Mouse (Mus musculus) embryonic facial prominence, embryonic 12.5 days (tissue): ENCODE data around the gene Ppp6c. TPM values are rescaled to one million over a fixed set of nuclear protein-coding genes. Genes with fewer than 3 reads are reported as not detected.
A peak's percentile ranks its signal among the peaks of the same experiment; 100 is the strongest.

ENCODE experiments used
- ATAC-seq: fragments of 200-750 bp; cut with Nextera tagmentation; 2 replicates; pipeline ENCODE4 v1.8.0; 2017; ENCODE audit not compliant: insufficient number of reproducible peaks, insufficient read depth, low FRiP score, low TSS enrichment
- H3K27ac ChIP-seq: fragments of 300-500 bp; sonication (generic); 2 replicates; pipeline ENCODE4 v1.5.1; 2016; ENCODE audit warnings: mild to moderate bottlenecking
- H3K27me3 ChIP-seq: fragments of 300-500 bp; sonication (generic); 2 replicates; pipeline ENCODE4 v1.6.1; 2016; ENCODE audit warnings: mild to moderate bottlenecking, moderate library complexity
- H3K36me3 ChIP-seq: fragments of 300-500 bp; sonication (generic); 2 replicates; pipeline ENCODE4 v1.6.1; 2016; ENCODE audit warnings: mild to moderate bottlenecking
- H3K4me1 ChIP-seq: fragments of 300-500 bp; sonication (generic); 2 replicates; pipeline ENCODE4 v1.6.1; 2016
- H3K4me2 ChIP-seq: fragments of 300-500 bp; sonication (generic); replicated peaks from 2 replicates; pipeline ENCODE4 v1.6.1; 2016; ENCODE audit warnings: mild to moderate bottlenecking, moderate library complexity
- H3K4me3 ChIP-seq: fragments of 300-500 bp; sonication (generic); 2 replicates; pipeline ENCODE4 v1.5.1; 2016; ENCODE audit warnings: mild to moderate bottlenecking
- H3K9ac ChIP-seq: fragments of 300-500 bp; sonication (generic); 2 replicates; pipeline ENCODE4 v1.6.1; 2016; ENCODE audit warnings: mild to moderate bottlenecking, moderate library complexity
- H3K9me3 ChIP-seq: fragments of 300-500 bp; sonication (generic); 2 replicates; pipeline ENCODE4 v1.6.1; 2016; ENCODE audit warnings: mild to moderate bottlenecking, moderate library complexity
- WGBS: fragments of 180-500 bp; shearing (Covaris S2); methylation state at CpG from one replicate; pipeline ENCODE4 v1.1.7; 2016; 5-methylcytosine and 5-hydroxymethylcytosine counted together
- polyA plus RNA-seq: library from polyadenylated mRNA; unstranded; fragments of >200 nt; fragmentation: Nextera tagmentation; extraction: Ambion mirVana; gene quantifications from 2 replicates; pipeline ENCODE4 v1.2.1, GENCODE M21; 2016

The Ppp6c gene
- polyA plus RNA-seq, 1 experiment from 2014 or later: 64.6 TPM

- ATAC-seq: no peak
- 96% methylated on average over 2 of the region's 2 CpGs for WGBS
- Histone ChIP-seq H3K36me3 (0 out of 2 replicates have a peak, but pooled peaks cover under 1% of the 10 kb centered on the region), H3K9ac (no peak overlapping the region), H3K9me3 (no peaks in the 10 kb centered on the region), H3K27ac (no peak overlapping the region), H3K4me2 (no peak overlapping the region), H3K4me3 (no peak overlapping the region), H3K4me1 (0 out of 2 replicates have a peak, but pooled peaks cover 3% of the 10 kb centered on the region), H3K27me3 (no peaks in the 10 kb centered on the region)
Measured at GRCm38 (mm10) chr2:39194809-39195208, 31.4 kb downstream of the Ppp6c start.

- Histone ChIP-seq H3K36me3 (0 out of 2 replicates have a peak, but pooled peaks cover 4% of the 10 kb centered on the region), H3K27ac (peak within 1 kb of the TSS; percentile 98), H3K27me3 (no peaks in the 10 kb centered on the region), H3K4me3 (peak within 1 kb of the TSS; percentile 95), H3K4me1 (peaks cover 8% of the 10 kb centered on the region; the same call in 1 of the 2 replicates), H3K9me3 (no peaks in the 10 kb centered on the region), H3K9ac (peak within 1 kb of the TSS; percentile 95), H3K4me2 (peak within 1 kb of the TSS; percentile 71)
- 1% methylated on average over 34 of the region's 41 CpGs for WGBS
- peak; percentile 100 for ATAC-seq
Measured at GRCm38 (mm10) chr2:39190561-39191056, 35.6 kb downstream of the Ppp6c start, which contains the start of gene Scai. Scai (minus strand) TSS chr2:39190734.

- ATAC-seq: peak; percentile 91
- peak overlapping the region; percentile 71 for H3K4me2 ChIP-seq
- H3K4me3 ChIP-seq: peak overlapping the region; percentile 95
- H3K9me3 ChIP-seq: no peaks in the 10 kb centered on the region
- peak overlapping the region; percentile 95 for H3K9ac ChIP-seq
- peak overlapping the region; percentile 98 for H3K27ac ChIP-seq
- peaks cover 8% of the 10 kb centered on the region; the same call in 1 of the 2 replicates for H3K4me1 ChIP-seq
- WGBS: under 1% methylated on average over 39 of the region's 39 CpGs
- 0 out of 2 replicates have a peak, but pooled peaks cover 4% of the 10 kb centered on the region for H3K36me3 ChIP-seq
- H3K27me3 ChIP-seq: no peaks in the 10 kb centered on the region
Measured at GRCm38 (mm10) chr2:39189961-39190560, 36.2 kb downstream of the Ppp6c start.

- no peak overlapping the region for H3K9ac ChIP-seq
- peaks cover 18% of the 10 kb centered on the region for H3K36me3 ChIP-seq
- no peak overlapping the region for H3K4me2 ChIP-seq
- H3K4me1 ChIP-seq: peaks cover 7% of the 10 kb centered on the region; the same call in 1 of the 2 replicates
- ATAC-seq: no peak
- H3K9me3 ChIP-seq: no peaks in the 10 kb centered on the region
- no peaks in the 10 kb centered on the region for H3K27me3 ChIP-seq
- WGBS: 81% methylated on average over 3 of the region's 3 CpGs
- no peak overlapping the region for H3K4me3 ChIP-seq
- H3K27ac ChIP-seq: no peak overlapping the region
Measured at GRCm38 (mm10) chr2:39185942-39186341, 40.3 kb downstream of the Ppp6c start.

- H3K27me3 ChIP-seq: no peaks in the 10 kb centered on the region
- ATAC-seq: no peak
- H3K4me2 ChIP-seq: no peak overlapping the region
- no peak overlapping the region for H3K4me3 ChIP-seq
- H3K9ac ChIP-seq: no peak overlapping the region
- no peaks in the 10 kb centered on the region for H3K9me3 ChIP-seq
- H3K36me3 ChIP-seq: peaks cover 27% of the 10 kb centered on the region
- H3K4me1 ChIP-seq: peaks cover under 1% of the 10 kb centered on the region; the same call in 1 of the 2 replicates
- no peak overlapping the region for H3K27ac ChIP-seq
- 85% methylated on average over 2 of the region's 2 CpGs for WGBS
Measured at GRCm38 (mm10) chr2:39183587-39183986, 42.7 kb downstream of the Ppp6c start.

- Histone ChIP-seq H3K27me3 (no peaks in the 10 kb centered on the region), H3K4me3 (no peak overlapping the region), H3K4me1 (no peaks in the 10 kb centered on the region), H3K27ac (no peak overlapping the region), H3K9me3 (no peaks in the 10 kb centered on the region), H3K4me2 (no peak overlapping the region), H3K9ac (no peak overlapping the region), H3K36me3 (no peaks in the 10 kb centered on the region)
- no peak for ATAC-seq
- 85% methylated on average over 1 of the region's 1 CpGs for WGBS
Measured at GRCm38 (mm10) chr2:39160996-39161395, 65.3 kb downstream of the Ppp6c start.

- ATAC-seq: no peak
- 72% methylated on average over 1 of the region's 1 CpGs for WGBS
- H3K4me1 ChIP-seq: no peaks in the 10 kb centered on the region
Measured at GRCm38 (mm10) chr2:39157916-39158315, 68.3 kb downstream of the Ppp6c start.

GRCm38 (mm10) chr2:39156821-39157220, 69.4 kb downstream of the Ppp6c start:
- no peaks in the 10 kb centered on the region for H3K27me3 ChIP-seq
- H3K36me3 ChIP-seq: peaks cover 4% of the 10 kb centered on the region; the same call in 1 of the 2 replicates
- H3K27ac ChIP-seq: no peak overlapping the region
- 77% methylated on average over 1 of the region's 1 CpGs for WGBS
- no peak overlapping the region for H3K9ac ChIP-seq
- H3K4me2 ChIP-seq: no peak overlapping the region
- no peak overlapping the region for H3K4me3 ChIP-seq
- no peak for ATAC-seq
- H3K4me1 ChIP-seq: no peaks in the 10 kb centered on the region
- no peaks in the 10 kb centered on the region for H3K9me3 ChIP-seq

More at GRCm38 (mm10) chr2:39157916-39158315, 68.3 kb downstream of the Ppp6c start:
- Histone ChIP-seq H3K4me3 (no peak overlapping the region), H3K9me3 (no peaks in the 10 kb centered on the region), H3K9ac (no peak overlapping the region), H3K27me3 (no peaks in the 10 kb centered on the region), H3K36me3 (peaks cover 4% of the 10 kb centered on the region; the same call in 1 of the 2 replicates), H3K27ac (no peak overlapping the region), H3K4me2 (no peak overlapping the region)

- ATAC-seq: no peak
- 72% methylated on average over 2 of the region's 2 CpGs for WGBS
- H3K27ac ChIP-seq: no peak overlapping the region
- no peaks in the 10 kb centered on the region for H3K4me1 ChIP-seq
- peaks cover 8% of the 10 kb centered on the region; the same call in 1 of the 2 replicates for H3K36me3 ChIP-seq
- H3K9ac ChIP-seq: no peak overlapping the region
- no peak overlapping the region for H3K4me2 ChIP-seq
- no peaks in the 10 kb centered on the region for H3K27me3 ChIP-seq
- no peak overlapping the region for H3K4me3 ChIP-seq
- no peaks in the 10 kb centered on the region for H3K9me3 ChIP-seq
Measured at GRCm38 (mm10) chr2:39150943-39151342, 75.3 kb downstream of the Ppp6c start.

GRCm38 (mm10) chr2:39148075-39148474, 78.2 kb downstream of the Ppp6c start:
- H3K9me3 ChIP-seq: no peaks in the 10 kb centered on the region
- 0 out of 2 replicates have a peak, but pooled peaks cover 4% of the 10 kb centered on the region for H3K36me3 ChIP-seq
- 60% methylated on average over 2 of the region's 2 CpGs for WGBS
- no peak for ATAC-seq
- H3K27ac ChIP-seq: no peak overlapping the region
- no peaks in the 10 kb centered on the region for H3K27me3 ChIP-seq
- no peaks in the 10 kb centered on the region for H3K4me1 ChIP-seq
- no peak overlapping the region for H3K9ac ChIP-seq
- no peak overlapping the region for H3K4me3 ChIP-seq
- no peak overlapping the region for H3K4me2 ChIP-seq

- Histone ChIP-seq H3K4me2 (no peak overlapping the region), H3K9ac (no peak overlapping the region), H3K36me3 (0 out of 2 replicates have a peak, but pooled peaks cover 4% of the 10 kb centered on the region), H3K4me3 (no peak overlapping the region), H3K9me3 (no peaks in the 10 kb centered on the region), H3K27ac (no peak overlapping the region), H3K4me1 (no peaks in the 10 kb centered on the region), H3K27me3 (no peaks in the 10 kb centered on the region)
- no peak for ATAC-seq
- WGBS: 94% methylated on average over 1 of the region's 1 CpGs
Measured at GRCm38 (mm10) chr2:39146469-39146868, 79.8 kb downstream of the Ppp6c start.
